Comparison of ENCODE assay signal across 30 mouse cellular contexts in genomic region chr9:117115609-117116008, GRCm38 (mm10).
DNase-seq lines count a peak whose midpoint lies in the region; ATAC-seq and TF ChIP-seq lines count a peak whose summit lies in the region.
"Had no signal": no experiment of that assay in that cellular context is flagged by ENCODE, and none has a peak within 500 bp of the region (broad histone marks: within the 10 kb centered on the region; RNA-seq: fewer than 3 reads in every experiment).

No protein-coding gene starts in this region.

- TF ChIP-seq POLR2A in CH12.LX (IDR thresholded peaks at IDR 0.05; ENCODE audit: low read depth, low read length), result no peak

- TF ChIP-seq CTCF in CH12.LX (conservative IDR thresholded peaks at IDR 0.05 in 1 of 2, IDR thresholded peaks at IDR 0.05 in 1 of 2; ENCODE audit: low read depth in 2 of 2, low read length in 2 of 2), result no peak

- no peak for ATAC-seq in heart, embryonic 11.5 days (replicated peaks; ENCODE audit: insufficient number of reproducible peaks, low FRiP score, low TSS enrichment)
- ATAC-seq in kidney, embryonic 15.5 days (replicated peaks; ENCODE audit: low FRiP score), result no peak
- ATAC-seq in hindbrain, embryonic 12.5 days (ENCODE audit: low FRiP score), result no peak
- ATAC-seq: CD4-positive, CD25-positive, alpha-beta regulatory T cell, adult 4 months; forebrain, embryonic 13.5 days; forebrain, embryonic 16.5 days; hindbrain, postnatal 0 days; inflammation-experienced regulatory T-cells, adult 6 months; intestine, embryonic 16.5 days had no signal

- H3K9ac ChIP-seq in heart, embryonic 11.5 days (ENCODE audit: low read depth, low read length), result no peak overlapping the region
- no peak overlapping the region for H3K9ac ChIP-seq in kidney, embryonic 15.5 days
- H3K9ac ChIP-seq in CH12.LX (ENCODE audit: insufficient read depth, low read depth) (no peak overlapping the region), ES-E14 (ENCODE audit: insufficient read depth, low read depth, low read length, poor library complexity, severe bottlenecking) (no peak overlapping the region)
- no peak overlapping the region for H3K9ac ChIP-seq in hindbrain, embryonic 12.5 days
- H3K9ac ChIP-seq: embryonic facial prominence, embryonic 12.5 days; embryonic facial prominence, embryonic 15.5 days; forebrain, embryonic 13.5 days; heart, embryonic 15.5 days; hindbrain, embryonic 14.5 days had no signal

- TF ChIP-seq EP300 in CH12.LX (IDR thresholded peaks at IDR 0.05; ENCODE audit: low read length), result no peak

- 0 out of 2 replicates have a peak overlapping the region, but pooled peaks have one; percentile 35 for H3K27ac ChIP-seq in heart, embryonic 11.5 days (ENCODE audit: low read depth, low read length)
- peak overlapping the region; percentile 32 for H3K27ac ChIP-seq in kidney, embryonic 15.5 days
- H3K27ac ChIP-seq in CH12.LX (ENCODE audit: insufficient read depth, low read depth) (no peak overlapping the region), ES-E14 (ENCODE audit: insufficient read depth, low read depth, low read length, poor library complexity, severe bottlenecking) (no peak overlapping the region)
- no peak overlapping the region for H3K27ac ChIP-seq in hindbrain, embryonic 12.5 days
- H3K27ac ChIP-seq: embryonic facial prominence, embryonic 12.5 days; embryonic facial prominence, embryonic 15.5 days; forebrain, embryonic 13.5 days; heart, embryonic 15.5 days; hindbrain, embryonic 10.5 days; hindbrain, embryonic 14.5 days; hindbrain, postnatal 0 days had no signal

- no peaks in the 10 kb centered on the region for H3K79me2 ChIP-seq in CH12.LX (replicated peaks; ENCODE audit: control insufficient read depth, extremely low read depth, insufficient read depth, poor library complexity, severe bottlenecking)

- dilution Hi-C loops in CH12.LX (cut with MboI; ENCODE audit: extremely low pct_ligation_motif_present, extremely low pct_unique_long_range_greater_than_20kb, low sequenced_read_pairs), result no loop called here

- no peak for DNase-seq in heart, adult 8-10 months (ENCODE audit: low spot score)
- DNase-seq in kidney, postnatal 25 days, result no peak
- DNase-seq in CH12.LX (ENCODE audit: extremely low read depth) (no peak), ES-E14 (ENCODE audit: low read depth, low spot score) (no peak)
- DNase-seq in thymus, postnatal 10 days (ENCODE audit: low spot score in 2 of 2), result no peak
- DNase-seq: adrenal gland, adult 2 months; adrenal gland, postnatal 14 days; cerebellum, adult 11 months; cerebellum, adult 2 months; cerebellum, adult 9-11 months; cerebellum, postnatal 25 days; gastrocnemius, postnatal 10 days; gastrocnemius, postnatal 36 days; heart, postnatal 10 days had no signal

- TF ChIP-seq RAD21 in CH12.LX (IDR thresholded peaks at IDR 0.05; ENCODE audit: low read depth, low read length), result no peak

- H3K4me1 ChIP-seq in heart, embryonic 11.5 days (ENCODE audit: control insufficient read depth, insufficient read depth, low read length), result peaks cover 3% of the 10 kb centered on the region; the same call in 1 of the 2 replicates
- peaks cover 28% of the 10 kb centered on the region for H3K4me1 ChIP-seq in kidney, embryonic 15.5 days
- H3K4me1 ChIP-seq in CH12.LX (ENCODE audit: control insufficient read depth in 1 of 2, insufficient read depth in 2 of 2), result no peaks in the 10 kb centered on the region
- no peaks in the 10 kb centered on the region for H3K4me1 ChIP-seq in ES-E14 (ENCODE audit: control insufficient read depth in 2 of 2, insufficient read depth in 2 of 2, low read length in 2 of 2, poor library complexity in 1 of 2)
- peaks cover 7% of the 10 kb centered on the region; the same call in 1 of the 2 replicates for H3K4me1 ChIP-seq in hindbrain, embryonic 12.5 days
- H3K4me1 ChIP-seq: forebrain, embryonic 13.5 days had no signal

- H3K9me3 ChIP-seq in heart, embryonic 11.5 days (replicated peaks; ENCODE audit: control insufficient read depth, low read length), result no peaks in the 10 kb centered on the region
- H3K9me3 ChIP-seq in kidney, embryonic 15.5 days (replicated peaks), result no peaks in the 10 kb centered on the region
- peaks cover 72% of the 10 kb centered on the region for H3K9me3 ChIP-seq in CH12.LX (replicated peaks; ENCODE audit: low read length)
- no peaks in the 10 kb centered on the region for H3K9me3 ChIP-seq in ES-E14 (ENCODE audit: control insufficient read depth, insufficient read depth, low read depth, low read length)
- H3K9me3 ChIP-seq in hindbrain, embryonic 12.5 days (replicated peaks), result no peaks in the 10 kb centered on the region
- H3K9me3 ChIP-seq: embryonic facial prominence, embryonic 12.5 days; embryonic facial prominence, embryonic 15.5 days; forebrain, embryonic 13.5 days; heart, embryonic 15.5 days; hindbrain, embryonic 10.5 days had no signal

- no peak overlapping the region for H3K4me3 ChIP-seq in heart, embryonic 11.5 days (ENCODE audit: low read depth, low read length)
- no peak overlapping the region for H3K4me3 ChIP-seq in kidney, embryonic 15.5 days (replicated peaks)
- H3K4me3 ChIP-seq in CH12.LX (replicated peaks in 1 of 3; ENCODE audit: low read depth in 2 of 3, low read length in 2 of 3, poor library complexity in 1 of 3) (no peak overlapping the region), ES-E14 (ENCODE audit: insufficient read depth in 1 of 2, low read depth in 1 of 2, low read length in 2 of 2, poor library complexity in 1 of 2, severe bottlenecking in 1 of 2) (no peak overlapping the region)
- no peak overlapping the region for H3K4me3 ChIP-seq in hindbrain, embryonic 12.5 days
- H3K4me3 ChIP-seq: embryonic facial prominence, embryonic 12.5 days; embryonic facial prominence, embryonic 15.5 days; erythroblast, embryonic 14.5 days; forebrain, embryonic 13.5 days; heart, embryonic 15.5 days; hindbrain, embryonic 10.5 days had no signal

- no peaks in the 10 kb centered on the region for H3K27me3 ChIP-seq in heart, embryonic 11.5 days (ENCODE audit: control insufficient read depth, insufficient read depth, low read length)
- no peaks in the 10 kb centered on the region for H3K27me3 ChIP-seq in kidney, embryonic 15.5 days
- H3K27me3 ChIP-seq in CH12.LX (replicated peaks), result no peaks in the 10 kb centered on the region
- H3K27me3 ChIP-seq in hindbrain, embryonic 12.5 days, result no peaks in the 10 kb centered on the region
- H3K27me3 ChIP-seq: embryonic facial prominence, embryonic 12.5 days; embryonic facial prominence, embryonic 15.5 days; forebrain, embryonic 13.5 days; heart, embryonic 15.5 days had no signal

- H3K36me3 ChIP-seq in heart, embryonic 11.5 days (ENCODE audit: control insufficient read depth, insufficient read depth, low read length), result no peaks in the 10 kb centered on the region; the same call in 1 of the 2 replicates
- no peaks in the 10 kb centered on the region for H3K36me3 ChIP-seq in kidney, embryonic 15.5 days
- H3K36me3 ChIP-seq in CH12.LX (replicated peaks in 1 of 2; ENCODE audit: control insufficient read depth in 1 of 2, insufficient read depth in 1 of 2, low read length in 1 of 2) (no peaks in the 10 kb centered on the region), ES-E14 (ENCODE audit: control insufficient read depth, insufficient read depth, low read length, poor library complexity, severe bottlenecking) (no peaks in the 10 kb centered on the region)
- no peaks in the 10 kb centered on the region for H3K36me3 ChIP-seq in hindbrain, embryonic 12.5 days
- H3K36me3 ChIP-seq: embryonic facial prominence, embryonic 12.5 days; embryonic facial prominence, embryonic 15.5 days; G1E; heart, embryonic 15.5 days; hindbrain, embryonic 10.5 days had no signal

- no peak overlapping the region for H3K4me2 ChIP-seq in heart, embryonic 11.5 days
- H3K4me2 ChIP-seq in kidney, embryonic 15.5 days, result no peak overlapping the region
- H3K4me2 ChIP-seq in CH12.LX (ENCODE audit: insufficient read depth, low read depth, poor library complexity, severe bottlenecking), result no peak overlapping the region
- H3K4me2 ChIP-seq in hindbrain, embryonic 12.5 days (replicated peaks), result no peak overlapping the region
- H3K4me2 ChIP-seq: embryonic facial prominence, embryonic 12.5 days; embryonic facial prominence, embryonic 15.5 days; forebrain, embryonic 13.5 days; heart, embryonic 15.5 days; hindbrain, embryonic 14.5 days had no signal

- in situ Hi-C loops in CH12.LX (cut with MboI; ENCODE audit: low pct_ligation_motif_present, low pct_unique_long_range_greater_than_20kb, low sequenced_read_pairs) (no loop called here), ES-E14 (cut with MboI; ENCODE audit: low sequenced_read_pairs in 2 of 2, unreplicated experiment in 2 of 2) (no loop called here)

- WGBS in heart, embryonic 11.5 days (ENCODE audit: insufficient replicate concordance), result 61% methylated on average over 2 of the region's 2 CpGs
- WGBS in kidney, embryonic 15.5 days, result 56% methylated on average over 2 of the region's 2 CpGs
- 75% methylated on average over 2 of the region's 2 CpGs for WGBS in hindbrain, embryonic 12.5 days

TF ChIP-seq in CH12.LX, 34 proteins besides CTCF, POLR2A, EP300 and RAD21:
- TF ChIP-seq NRF1 (IDR thresholded peaks at IDR 0.05; ENCODE audit: low read depth, low read length) (no peak), MAFK (IDR thresholded peaks at IDR 0.05; ENCODE audit: insufficient replicate concordance, low read length) (peak; percentile 85)

TF ChIP-seq in ES-E14, 5 proteins besides CTCF, POLR2A, EP300 and RAD21:
- TF ChIP-seq ZNF384 (IDR thresholded peaks at IDR 0.05; ENCODE audit: low read depth, low read length) (no peak), MAFK (IDR thresholded peaks at IDR 0.05; ENCODE audit: insufficient read depth, low read depth, low read length) (peak; percentile 76; the same call in 1 of the 2 replicates), ZC3H11A (IDR thresholded peaks at IDR 0.05; ENCODE audit: borderline replicate concordance, low read depth, low read length) (no peak), CHD2 (IDR thresholded peaks at IDR 0.05; ENCODE audit: low read depth, low read length) (no peak), HCFC1 (IDR thresholded peaks at IDR 0.05; ENCODE audit: borderline replicate concordance, insufficient read depth, low read length) (no peak)

Comparison
In these comparisons a context has a peak if more than half of its experiments do, and no peak if none do; other contexts are left out.
1. H3K27ac ChIP-seq: peak in heart, embryonic 11.5 days (single experiment) and kidney, embryonic 15.5 days (single experiment); none in CH12.LX (single experiment), ES-E14 (single experiment) and hindbrain, embryonic 12.5 days (single experiment).